Mouse (Mus musculus) limb, embryonic 10.5 days (tissue): ENCODE results near the gene Chd4. TPM values are rescaled to one million over a fixed set of nuclear protein-coding genes. Genes with fewer than 3 reads are reported as not detected.

Experiments
- DNase-seq: peaks from one replicate; pipeline ENCODE4 v3.0.0-alpha.2; 2017; ENCODE audit warnings: low spot score
- H3K27ac ChIP-seq: fragments of 300-500 bp; sonication (generic); 2 replicates; pipeline ENCODE4 v1.5.1; 2016; ENCODE audit warnings: mild to moderate bottlenecking
- H3K27me3 ChIP-seq: fragments of 300-500 bp; sonication (generic); 2 replicates; pipeline ENCODE4 v1.6.1; 2016; ENCODE audit warnings: low read depth, mild to moderate bottlenecking; ENCODE audit not compliant: poor library complexity, severe bottlenecking
- H3K36me3 ChIP-seq: fragments of 300-500 bp; sonication (generic); 2 replicates; pipeline ENCODE4 v1.6.1; 2016; ENCODE audit warnings: mild to moderate bottlenecking, moderate library complexity
- H3K4me1 ChIP-seq: fragments of 300-500 bp; sonication (generic); 2 replicates; pipeline ENCODE4 v1.6.1; 2016
- H3K4me3 ChIP-seq: fragments of 300-500 bp; sonication (generic); 2 replicates; pipeline ENCODE4 v1.5.1; 2016; ENCODE audit warnings: mild to moderate bottlenecking, moderate library complexity
- H3K9me3 ChIP-seq: fragments of 300-500 bp; sonication (generic); replicated peaks from 2 replicates; pipeline ENCODE4 v1.6.1; 2016; ENCODE audit warnings: mild to moderate bottlenecking
- WGBS: fragments of 180-500 bp; shearing (Covaris S2); methylation state at CpG from one replicate; pipeline ENCODE4 v1.1.7; 2016; 5-methylcytosine and 5-hydroxymethylcytosine counted together
- polyA plus RNA-seq: library from polyadenylated mRNA; unstranded; fragments of >200 nt; fragmentation: Nextera tagmentation; extraction: Ambion mirVana; gene quantifications from 2 replicates; pipeline ENCODE4 v1.2.1, GENCODE M21; 2016

Chd4 gene
- polyA plus RNA-seq, 1 experiment from 2014 or later = 109 TPM

DNA sequence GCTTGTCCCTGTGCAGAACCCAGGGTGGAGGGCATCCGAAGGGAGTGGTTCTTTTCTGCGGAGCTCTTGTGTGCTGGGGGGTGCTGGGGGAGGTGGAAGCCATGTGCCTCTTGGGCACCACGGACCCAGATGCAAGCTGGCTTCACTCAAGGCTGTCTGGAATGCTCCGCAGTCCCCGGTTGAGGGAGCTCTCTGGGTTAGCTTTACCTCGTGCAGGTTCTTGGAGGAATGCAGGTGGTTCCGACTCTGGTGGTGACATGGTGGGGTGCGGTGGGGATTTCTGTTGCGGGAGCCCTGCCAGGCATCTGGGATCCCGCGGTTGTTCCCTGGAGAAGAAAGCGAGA is 1.5 kb downstream of the Chd4 start:
- 2% methylated on average over 12 of the region's 12 CpGs for WGBS
- no peak for DNase-seq
- no peaks in the 10 kb centered on the region for H3K9me3 ChIP-seq
- peak overlapping the region; percentile 100 for H3K4me3 ChIP-seq
- peaks cover 66% of the 10 kb centered on the region for H3K4me1 ChIP-seq
- H3K27ac ChIP-seq = peak overlapping the region; percentile 97
- H3K36me3 ChIP-seq = peaks cover 53% of the 10 kb centered on the region
- no peaks in the 10 kb centered on the region for H3K27me3 ChIP-seq

DNA sequence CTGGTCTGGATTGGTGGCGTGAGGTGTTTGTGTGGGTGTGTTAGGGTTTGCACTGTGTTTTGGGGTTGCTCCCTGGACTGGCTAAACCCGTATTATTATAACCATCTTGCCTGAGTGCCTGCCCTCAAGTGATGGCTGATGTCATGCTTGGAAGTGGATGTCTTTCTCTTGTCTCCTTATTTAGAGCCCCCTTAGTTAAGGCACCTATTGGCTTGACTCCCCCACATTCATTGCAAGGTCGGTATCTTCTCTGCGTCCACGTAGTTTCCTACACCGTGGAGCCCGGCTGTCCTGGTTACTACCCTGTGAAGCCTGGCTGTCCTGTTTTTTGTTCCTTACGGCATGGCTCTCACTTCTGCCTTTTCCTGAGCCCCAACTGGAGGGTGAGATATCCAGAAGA is 2.2 kb downstream of the Chd4 start:
- Histone ChIP-seq H3K4me3 (peak overlapping the region; percentile 100), H3K27me3 (no peaks in the 10 kb centered on the region), H3K36me3 (peaks cover 59% of the 10 kb centered on the region), H3K27ac (peak overlapping the region; percentile 97; the same call in 1 of the 2 replicates), H3K4me1 (peaks cover 68% of the 10 kb centered on the region), H3K9me3 (no peaks in the 10 kb centered on the region)
- DNase-seq = no peak
- 66% methylated on average over 8 of the region's 8 CpGs for WGBS

DNA sequence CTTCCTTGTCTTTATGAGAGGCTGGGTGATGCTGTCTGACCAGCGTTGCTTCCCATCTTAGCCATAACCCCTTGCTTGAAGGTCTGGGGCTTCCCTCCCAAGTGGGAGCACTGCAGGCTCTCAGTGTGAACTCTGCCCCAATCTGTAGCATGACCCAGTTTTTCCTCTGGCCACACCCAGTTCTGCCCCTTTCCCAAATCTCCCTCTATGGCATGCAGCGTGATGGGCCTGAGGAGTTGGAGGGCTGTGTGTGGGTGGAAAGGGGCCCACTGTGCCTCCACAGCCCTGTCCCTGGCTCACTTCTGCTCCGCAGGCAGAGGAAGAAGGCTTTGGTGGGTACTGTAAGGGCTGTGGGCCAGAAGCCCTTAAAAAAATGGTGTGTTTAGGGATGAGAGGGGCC is 2.7 kb downstream of the Chd4 start:
- H3K9me3 ChIP-seq = no peaks in the 10 kb centered on the region
- WGBS = 73% methylated on average over 3 of the region's 3 CpGs
- H3K27ac ChIP-seq = peak overlapping the region; percentile 50
- H3K4me3 ChIP-seq = peak overlapping the region; percentile 100
- H3K36me3 ChIP-seq = peaks cover 65% of the 10 kb centered on the region
- DNase-seq = no peak
- H3K27me3 ChIP-seq = no peaks in the 10 kb centered on the region
- peaks cover 68% of the 10 kb centered on the region for H3K4me1 ChIP-seq

- no peak for DNase-seq
- H3K4me3 ChIP-seq = peak overlapping the region; percentile 100
- H3K27ac ChIP-seq = peak overlapping the region; percentile 70
- peaks cover 74% of the 10 kb centered on the region for H3K36me3 ChIP-seq
- 63% methylated on average over 5 of the region's 5 CpGs for WGBS
- no peaks in the 10 kb centered on the region for H3K27me3 ChIP-seq
- H3K9me3 ChIP-seq = no peaks in the 10 kb centered on the region
- H3K4me1 ChIP-seq = peaks cover 68% of the 10 kb centered on the region
Observed at GRCm38 (mm10) chr6:125099421-125099971, 3.7 kb downstream of the Chd4 start.

DNA sequence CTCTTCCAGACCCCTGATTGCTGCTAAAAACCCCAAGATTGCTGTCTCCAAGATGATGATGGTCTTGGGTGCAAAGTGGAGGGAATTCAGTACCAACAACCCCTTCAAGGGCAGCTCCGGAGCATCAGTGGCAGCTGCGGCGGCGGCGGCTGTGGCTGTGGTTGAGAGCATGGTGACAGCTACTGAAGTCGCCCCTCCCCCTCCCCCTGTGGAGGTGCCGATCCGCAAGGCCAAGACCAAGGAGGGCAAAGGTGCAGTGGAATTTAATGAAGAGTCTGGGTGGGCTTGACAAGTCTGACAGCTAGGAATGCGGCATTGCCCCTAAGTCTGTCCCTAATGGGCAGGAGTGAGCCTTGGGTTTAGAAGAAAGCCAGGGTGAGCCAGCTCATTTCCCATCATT is 5.7 kb downstream of the Chd4 start:
- Histone ChIP-seq H3K27ac (no peak overlapping the region), H3K27me3 (no peaks in the 10 kb centered on the region), H3K9me3 (no peaks in the 10 kb centered on the region), H3K36me3 (peaks cover 94% of the 10 kb centered on the region), H3K4me1 (peaks cover 55% of the 10 kb centered on the region), H3K4me3 (peak overlapping the region; percentile 100; the same call in 1 of the 2 replicates)
- DNase-seq = peak; percentile 59
- 68% methylated on average over 9 of the region's 9 CpGs for WGBS

- peaks cover 100% of the 10 kb centered on the region for H3K36me3 ChIP-seq
- H3K27ac ChIP-seq = no peak overlapping the region
- no peaks in the 10 kb centered on the region for H3K9me3 ChIP-seq
- no peak for DNase-seq
- peaks cover 31% of the 10 kb centered on the region for H3K4me1 ChIP-seq
- WGBS = 95% methylated on average over 4 of the region's 4 CpGs
- no peak overlapping the region for H3K4me3 ChIP-seq
- no peaks in the 10 kb centered on the region for H3K27me3 ChIP-seq
Observed at GRCm38 (mm10) chr6:125104223-125104622, 8.4 kb downstream of the Chd4 start.

GRCm38 (mm10) chr6:125107705-125108104 is 11.9 kb downstream of the Chd4 start:
- Histone ChIP-seq H3K27ac (no peak overlapping the region), H3K4me1 (no peaks in the 10 kb centered on the region), H3K4me3 (no peak overlapping the region), H3K9me3 (no peaks in the 10 kb centered on the region), H3K27me3 (no peaks in the 10 kb centered on the region), H3K36me3 (peaks cover 100% of the 10 kb centered on the region)
- WGBS = 96% methylated on average over 2 of the region's 2 CpGs
- DNase-seq = no peak

GRCm38 (mm10) chr6:125109371-125109770 is 13.6 kb downstream of the Chd4 start:
- Histone ChIP-seq H3K4me3 (no peak overlapping the region), H3K9me3 (no peaks in the 10 kb centered on the region), H3K27ac (no peak overlapping the region), H3K27me3 (no peaks in the 10 kb centered on the region), H3K36me3 (peaks cover 100% of the 10 kb centered on the region), H3K4me1 (no peaks in the 10 kb centered on the region)
- WGBS = 83% methylated on average over 14 of the region's 14 CpGs
- no peak for DNase-seq

GRCm38 (mm10) chr6:125110927-125111326 is 15.1 kb downstream of the Chd4 start:
- Histone ChIP-seq H3K4me3 (no peak overlapping the region), H3K36me3 (peaks cover 100% of the 10 kb centered on the region), H3K4me1 (no peaks in the 10 kb centered on the region), H3K27me3 (no peaks in the 10 kb centered on the region), H3K9me3 (no peaks in the 10 kb centered on the region), H3K27ac (no peak overlapping the region)
- peak; percentile 59 for DNase-seq
- 93% methylated on average over 7 of the region's 7 CpGs for WGBS

DNA sequence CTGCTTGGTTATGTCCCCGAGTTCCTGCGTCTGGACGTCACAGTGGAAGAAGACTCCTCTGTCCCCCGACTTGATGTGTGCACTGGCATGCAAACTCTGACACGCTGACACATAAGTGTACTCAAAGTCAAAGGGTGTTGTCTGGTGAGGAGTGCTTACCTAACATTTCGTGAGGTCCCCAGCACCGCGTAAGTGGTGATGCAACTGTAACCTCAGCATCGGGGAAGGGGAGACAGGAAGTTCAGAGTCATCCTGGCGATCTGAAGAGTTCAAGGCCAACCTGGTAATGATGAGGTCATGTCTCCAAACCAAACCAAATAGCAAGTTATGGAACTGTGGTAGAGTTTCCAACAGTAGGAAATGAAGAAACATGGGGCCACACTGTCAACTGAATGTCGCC is 16.8 kb downstream of the Chd4 start:
- no peaks in the 10 kb centered on the region for H3K9me3 ChIP-seq
- H3K4me1 ChIP-seq = no peaks in the 10 kb centered on the region
- no peak overlapping the region for H3K4me3 ChIP-seq
- WGBS = 94% methylated on average over 11 of the region's 11 CpGs
- no peak for DNase-seq
- H3K27me3 ChIP-seq = no peaks in the 10 kb centered on the region
- no peak overlapping the region for H3K27ac ChIP-seq
- H3K36me3 ChIP-seq = peaks cover 100% of the 10 kb centered on the region

- H3K4me3 ChIP-seq = no peak overlapping the region
- H3K27ac ChIP-seq = no peak overlapping the region
- H3K4me1 ChIP-seq = no peaks in the 10 kb centered on the region
- peaks cover 100% of the 10 kb centered on the region for H3K36me3 ChIP-seq
- H3K27me3 ChIP-seq = no peaks in the 10 kb centered on the region
- WGBS = 92% methylated on average over 8 of the region's 8 CpGs
- no peak for DNase-seq
- no peaks in the 10 kb centered on the region for H3K9me3 ChIP-seq
Observed at GRCm38 (mm10) chr6:125119387-125119786, 23.6 kb downstream of the Chd4 start.

DNA sequence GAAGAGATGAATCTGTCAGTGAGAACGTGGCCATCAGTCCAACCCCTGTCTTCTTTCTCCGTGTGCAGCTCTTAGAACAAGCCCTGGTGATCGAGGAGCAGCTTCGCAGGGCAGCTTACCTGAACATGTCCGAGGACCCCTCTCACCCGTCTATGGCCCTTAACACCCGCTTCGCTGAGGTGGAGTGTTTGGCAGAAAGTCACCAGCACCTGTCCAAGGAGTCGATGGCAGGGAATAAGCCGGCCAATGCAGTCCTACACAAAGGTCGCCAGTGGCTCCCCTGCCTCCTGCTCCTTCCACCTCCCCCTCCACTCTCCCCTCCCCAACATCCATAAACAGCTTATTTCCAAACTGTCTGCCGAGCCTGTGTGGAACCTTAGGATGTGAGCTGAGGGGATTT is 32.9 kb downstream of the Chd4 start:
- Histone ChIP-seq H3K9me3 (no peaks in the 10 kb centered on the region), H3K27ac (no peak overlapping the region), H3K36me3 (peaks cover 79% of the 10 kb centered on the region)

DNA sequence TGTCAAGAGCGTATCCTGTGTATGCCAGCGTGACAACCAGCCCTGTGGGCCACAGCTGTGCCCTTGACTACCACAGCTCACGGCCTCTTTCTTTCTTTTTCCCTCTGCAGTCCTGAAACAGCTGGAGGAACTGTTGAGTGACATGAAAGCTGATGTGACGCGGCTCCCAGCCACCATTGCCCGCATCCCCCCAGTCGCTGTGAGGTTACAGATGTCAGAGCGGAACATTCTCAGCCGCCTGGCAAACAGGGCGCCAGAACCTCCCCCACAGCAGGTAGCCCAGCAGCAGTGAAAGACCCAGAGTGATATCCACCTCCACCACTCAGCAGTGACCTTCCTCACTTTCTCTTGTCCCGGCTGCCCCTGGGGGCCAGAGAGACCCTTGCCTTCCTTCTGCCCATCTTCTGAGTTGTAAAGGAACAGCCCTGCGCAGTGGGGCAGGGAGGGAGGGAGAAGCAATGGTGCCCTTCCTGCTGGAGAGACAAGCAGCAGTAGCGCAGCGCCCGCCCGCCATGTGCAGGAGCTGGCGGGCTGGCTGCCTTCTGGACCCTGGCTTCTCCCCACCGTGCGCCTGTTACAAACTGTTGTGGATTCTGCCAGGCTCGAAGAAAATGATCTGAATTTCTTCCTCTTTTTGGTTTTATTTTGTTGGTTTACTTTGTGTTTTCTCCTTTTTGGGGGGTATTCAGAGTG is 34.1 kb downstream of the Chd4 start:
- Histone ChIP-seq H3K9me3 (no peaks in the 10 kb centered on the region), H3K4me3 (no peak overlapping the region), H3K4me1 (peaks cover 16% of the 10 kb centered on the region), H3K27me3 (no peaks in the 10 kb centered on the region), H3K36me3 (peaks cover 78% of the 10 kb centered on the region), H3K27ac (no peak overlapping the region)
- no peak for DNase-seq
- 92% methylated on average over 20 of the region's 20 CpGs for WGBS

More for the DNA sequence above, 32.9 kb downstream of the Chd4 start:
- Histone ChIP-seq H3K27me3 (no peaks in the 10 kb centered on the region), H3K4me3 (no peak overlapping the region), H3K4me1 (peaks cover 16% of the 10 kb centered on the region)
- no peak for DNase-seq
- WGBS = 91% methylated on average over 12 of the region's 12 CpGs
